Mouse (Mus musculus) erythroblast, embryonic 14.5 days (primary cell): ENCODE data around the gene Gramd1a.

Experiments used
- GATA1 ChIP-seq: IDR thresholded peaks from 2 replicates; pipeline ENCODE4 v1.6.1; 2012; ENCODE audit warnings: low read length, inconsistent platforms, mixed read lengths
- TAL1 ChIP-seq: IDR thresholded peaks from 3 replicates; pipeline ENCODE4 v1.6.1; 2012; ENCODE audit warnings: low read length, inconsistent platforms, mixed read lengths

DNA sequence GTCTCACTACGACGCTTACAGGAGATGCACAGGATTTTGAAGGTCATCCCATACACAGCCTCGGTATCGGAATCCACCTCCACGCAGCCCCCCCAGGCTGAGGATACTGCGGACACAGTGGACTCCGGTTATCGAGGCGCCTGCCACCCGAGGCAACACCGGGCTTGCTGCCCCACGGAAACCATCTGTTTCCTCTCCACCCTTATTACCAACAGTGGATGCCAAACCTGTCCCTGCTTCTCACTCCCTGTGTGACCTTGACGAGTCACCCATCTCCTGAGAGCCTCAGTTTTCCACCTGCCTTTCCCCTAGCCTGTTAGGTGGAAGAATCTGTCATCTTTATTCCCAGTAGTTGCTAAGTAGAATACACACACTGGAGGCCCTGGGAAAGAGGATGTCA, 30.6 kb downstream of the Gramd1a start:
- TF ChIP-seq GATA1, result no peak
- TF ChIP-seq TAL1, result no peak
